Mouse (Mus musculus) spleen, postnatal 36 days (tissue): ENCODE data around the gene Cdc5l.
"Not testable (repeated sequence)": the region's sequence is repeated elsewhere in the genome, so short reads cannot be mapped to it uniquely, and the experiment has no call there.

Experiments
- DNase-seq, 2 experiments: peaks; one replicate each; pipeline ENCODE4 v3.0.0; 2022; ENCODE audit warnings: low spot score in 2 of 2, mixed read lengths in 1 of 2

Gene Cdc5l

DNA sequence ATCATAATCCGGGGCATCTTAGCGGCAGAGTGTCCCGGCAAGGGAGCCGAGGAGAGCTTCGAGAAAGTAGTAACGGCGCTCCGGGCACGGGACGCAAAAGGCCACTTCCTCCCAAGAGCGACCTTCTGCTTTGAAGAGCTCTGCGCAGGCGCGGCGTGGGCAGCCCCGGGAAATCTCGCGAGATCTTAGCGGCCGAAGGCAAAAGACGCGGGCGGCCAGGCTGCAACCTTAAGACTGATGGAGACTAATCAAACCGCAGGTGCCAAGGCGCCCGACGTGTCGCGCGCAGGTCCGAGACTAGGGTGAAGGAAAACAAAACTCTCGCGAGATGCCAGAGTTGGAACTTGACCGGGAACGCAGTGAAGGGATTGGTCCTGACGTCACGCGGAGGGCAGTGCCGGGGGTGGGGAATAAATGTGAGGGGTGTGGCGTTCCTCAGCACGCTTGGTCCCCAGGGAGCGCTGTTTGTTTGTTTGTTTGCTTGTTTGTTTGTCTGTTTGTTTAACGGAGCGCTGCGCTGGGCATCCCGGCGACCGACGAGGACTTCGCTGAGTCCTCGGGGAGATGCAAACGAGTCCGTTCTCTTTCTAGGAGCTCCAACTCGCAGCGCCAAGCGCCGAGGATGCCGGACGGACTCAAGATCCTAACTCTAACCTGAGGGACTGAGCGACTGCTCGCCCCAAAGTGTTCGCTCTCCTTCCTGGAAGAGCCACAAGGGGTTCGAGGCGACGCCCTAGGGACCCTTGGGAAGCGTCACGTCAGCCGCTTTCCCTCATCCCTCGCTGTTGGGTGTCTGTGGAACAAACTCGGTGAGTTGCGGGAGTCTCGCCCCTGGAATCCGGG lies at the start of gene Cdc5l:
Gene Cdc5l (minus strand): TSS at position 319 of the 843 bp plus-strand sequence.
- peak; percentile 94 to 97 for DNase-seq

DNA sequence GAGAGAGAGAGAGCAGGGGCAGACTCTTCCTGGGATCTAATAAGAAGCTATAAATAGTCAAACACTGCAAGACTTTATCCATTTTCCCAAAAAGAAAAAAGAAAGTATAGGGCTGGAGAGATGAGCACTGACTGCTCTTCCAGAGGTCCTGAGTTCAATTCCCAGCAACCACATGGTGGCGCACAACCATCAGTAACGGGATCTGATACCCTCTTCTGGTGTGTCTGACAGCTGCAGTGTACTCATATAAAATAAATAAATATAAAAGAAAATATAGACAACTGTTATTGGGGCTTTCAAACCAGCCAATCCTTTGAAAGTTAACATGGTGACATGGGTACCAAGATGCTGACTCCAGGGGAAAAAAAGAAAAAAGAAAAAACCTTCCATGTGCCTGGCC lies 46.9 kb upstream of the Cdc5l start:
- DNase-seq = no peak

DNA sequence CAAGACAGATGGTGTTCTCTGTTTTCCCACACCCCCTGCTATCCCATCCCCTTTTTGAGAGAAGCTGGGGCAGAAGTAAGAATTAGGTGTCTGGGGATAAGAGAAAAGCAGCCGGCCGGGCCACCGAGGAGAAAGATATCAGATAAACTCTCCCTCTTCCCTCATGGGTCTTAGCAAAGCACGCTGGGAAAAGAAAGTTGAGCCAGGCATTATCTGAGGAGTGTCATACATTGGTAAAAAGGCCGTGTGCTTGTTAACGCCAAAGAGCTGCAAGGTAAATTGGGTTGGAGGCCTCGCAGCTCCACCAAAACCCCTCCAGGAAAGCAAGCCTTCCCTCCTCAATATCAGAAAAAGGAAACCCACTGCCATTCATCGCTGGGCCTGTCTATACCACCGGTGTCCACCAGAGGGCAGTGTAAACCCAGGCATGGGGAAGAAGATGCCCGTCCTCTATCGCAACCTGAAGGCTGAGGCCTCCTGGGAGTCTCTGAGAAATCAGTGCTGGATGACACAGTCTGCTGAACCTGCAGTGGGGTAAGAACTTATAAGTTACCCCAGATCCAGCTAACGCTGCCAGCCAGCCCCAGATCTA lies 44.8 kb upstream of the Cdc5l start:
- peak; percentile 61 to 71 for DNase-seq

DNA sequence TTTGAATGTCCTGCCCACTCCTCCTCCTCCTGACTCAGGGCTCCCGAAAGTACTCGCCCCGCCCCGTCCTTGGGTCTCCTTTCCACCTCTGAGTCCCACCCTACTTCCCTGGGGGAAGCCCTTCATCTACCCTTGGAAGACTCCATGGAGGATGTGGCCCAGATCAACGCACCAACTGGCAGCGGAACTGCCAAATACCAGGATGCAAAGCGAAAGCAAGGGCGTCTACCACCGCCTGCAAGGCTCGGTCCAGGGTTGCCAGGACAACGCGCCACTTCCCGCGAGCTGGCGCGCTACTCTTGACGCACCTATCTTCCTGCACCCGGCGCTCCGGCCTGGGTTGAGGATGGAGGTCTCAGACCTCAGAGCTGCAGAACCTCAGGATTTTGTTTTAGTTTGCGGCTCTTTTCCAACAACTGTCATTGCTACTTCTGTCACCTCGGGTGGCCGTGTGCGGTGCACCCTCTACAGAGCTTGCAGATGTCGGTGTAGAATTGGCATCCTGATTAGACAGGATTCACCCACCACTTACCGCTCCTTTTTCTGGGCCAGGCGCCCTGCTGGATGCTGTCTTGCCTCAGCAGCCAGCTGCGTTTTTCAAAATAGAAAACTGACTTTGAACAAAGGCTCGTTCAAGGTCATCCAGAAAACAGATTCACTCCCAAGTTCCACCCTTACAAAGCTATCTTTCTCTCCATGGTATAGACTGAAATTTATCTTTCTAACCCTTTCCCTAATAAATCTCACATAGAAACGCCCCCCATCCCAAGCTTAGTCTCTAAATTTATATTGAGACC lies 41.3 kb upstream of the Cdc5l start, which contains the start of gene Spats1:
Gene Spats1 (minus strand): TSS at position 747 of the 797 bp plus-strand sequence.
- DNase-seq = peak; percentile 29 to 30

DNA sequence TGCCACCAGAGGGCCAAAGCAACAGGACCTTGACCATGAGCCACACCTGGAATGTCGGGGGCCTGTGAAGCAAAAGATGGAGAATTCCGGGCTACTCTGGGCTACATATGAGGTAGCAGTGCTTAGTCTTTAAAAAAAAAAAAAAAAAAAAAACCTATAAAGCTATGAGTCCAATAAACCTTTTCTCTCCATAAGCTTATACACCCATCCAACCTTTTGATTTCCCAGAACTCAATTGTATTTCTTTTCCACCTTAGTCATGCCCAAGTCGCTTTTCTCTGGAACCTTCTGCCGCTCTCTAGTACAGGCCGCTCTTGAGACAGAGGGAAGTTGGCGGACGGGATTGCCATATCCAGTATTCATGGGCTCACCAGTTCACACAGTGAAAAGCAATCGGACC lies 40.6 kb upstream of the Cdc5l start:
- DNase-seq = no peak

DNA sequence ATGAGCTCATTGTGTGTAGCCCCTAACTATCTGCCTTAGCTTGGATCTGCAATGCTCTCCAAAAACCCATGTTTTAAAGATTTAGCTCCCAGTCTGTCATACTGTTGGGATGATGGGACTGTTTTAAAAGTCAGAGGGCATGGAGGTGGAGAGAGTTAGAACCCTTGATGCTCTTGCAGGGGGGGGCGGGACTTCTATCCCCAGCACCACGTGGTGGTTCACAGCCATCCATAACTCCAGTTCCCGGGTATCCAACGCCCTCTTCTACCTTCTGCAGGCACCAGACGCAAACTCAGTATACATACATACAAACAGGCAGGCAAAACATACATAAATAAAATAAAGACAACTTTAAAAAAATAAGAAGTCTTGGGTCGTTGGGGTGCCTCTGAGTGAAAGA lies 40.1 kb upstream of the Cdc5l start:
- DNase-seq = no peak

DNA sequence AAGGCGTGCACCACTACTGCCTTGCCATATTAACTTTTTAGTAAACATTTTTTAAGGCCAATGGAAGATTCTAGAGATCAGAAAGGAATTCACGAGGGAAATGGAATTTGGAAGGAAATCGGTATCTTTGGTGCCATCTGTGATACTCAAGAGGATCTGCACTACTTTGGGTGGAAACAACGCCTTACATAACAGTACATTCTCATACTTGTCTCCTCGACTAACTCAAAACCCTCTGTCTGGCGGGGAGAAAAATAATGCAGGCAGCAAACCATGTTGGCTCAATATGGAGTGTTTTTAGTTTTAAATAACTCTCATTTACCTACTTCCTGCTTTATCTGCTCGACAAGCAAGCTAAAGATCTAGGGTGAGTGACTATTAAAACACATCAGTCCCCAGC lies 37.2 kb upstream of the Cdc5l start:
- DNase-seq = no peak

DNA sequence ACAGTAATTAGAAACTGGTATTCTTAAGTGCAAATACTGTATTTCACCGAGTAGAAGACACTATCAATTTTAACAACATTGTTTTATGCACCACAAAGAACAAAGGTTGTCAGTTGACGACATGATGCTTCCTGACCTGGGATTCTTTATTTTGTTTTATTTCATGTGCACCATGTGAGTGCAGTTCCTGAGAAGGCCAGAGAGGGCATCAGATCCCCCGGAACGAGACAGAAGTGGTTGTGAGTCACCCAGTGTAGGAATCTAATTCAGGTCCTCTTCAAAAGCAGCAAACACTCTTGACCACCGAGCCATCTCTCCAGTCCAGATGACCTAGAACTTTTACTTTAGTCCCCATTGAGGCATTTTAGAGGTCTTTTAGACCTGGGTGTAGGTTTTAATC lies 34.8 kb upstream of the Cdc5l start:
- no peak for DNase-seq

DNA sequence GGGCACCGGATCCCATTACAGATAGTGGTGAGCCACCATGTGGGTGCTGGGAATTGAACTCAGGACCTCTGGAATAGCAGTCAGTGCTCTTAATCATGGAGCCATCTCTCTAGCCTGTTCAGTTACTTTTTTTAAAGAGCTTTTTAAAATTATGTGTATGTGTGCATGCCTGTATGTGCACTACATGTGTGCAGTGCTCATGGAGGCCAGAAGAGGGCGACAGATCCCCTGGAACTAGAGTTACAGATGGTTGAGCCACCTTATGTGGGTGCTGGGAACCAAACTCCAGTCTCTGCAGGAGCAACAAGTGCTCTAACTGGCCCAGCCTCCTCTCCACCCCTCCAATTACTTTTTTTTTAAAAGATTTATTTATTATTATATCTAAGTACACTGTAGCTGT lies 33.2 kb upstream of the Cdc5l start:
- no peak for DNase-seq

DNA sequence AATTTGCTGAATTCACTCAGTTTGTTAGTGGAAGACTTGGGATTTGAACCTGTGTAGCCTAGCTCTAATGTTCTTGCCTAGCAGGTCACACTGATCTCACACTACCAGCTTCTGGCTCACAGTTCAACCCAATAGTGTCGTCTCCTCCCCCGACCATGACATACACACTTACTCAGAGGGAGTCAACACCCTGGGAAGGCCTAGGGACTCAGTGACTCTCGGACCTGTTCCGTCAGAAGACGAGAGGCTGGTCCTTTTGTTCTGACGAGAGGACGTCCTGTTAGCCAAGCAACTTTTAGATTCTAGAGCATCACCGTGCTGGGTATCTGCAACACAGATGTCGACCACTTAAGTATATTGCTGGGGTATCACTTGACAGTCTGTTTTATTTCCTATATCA lies 30.7 kb upstream of the Cdc5l start:
- DNase-seq = no peak

DNA sequence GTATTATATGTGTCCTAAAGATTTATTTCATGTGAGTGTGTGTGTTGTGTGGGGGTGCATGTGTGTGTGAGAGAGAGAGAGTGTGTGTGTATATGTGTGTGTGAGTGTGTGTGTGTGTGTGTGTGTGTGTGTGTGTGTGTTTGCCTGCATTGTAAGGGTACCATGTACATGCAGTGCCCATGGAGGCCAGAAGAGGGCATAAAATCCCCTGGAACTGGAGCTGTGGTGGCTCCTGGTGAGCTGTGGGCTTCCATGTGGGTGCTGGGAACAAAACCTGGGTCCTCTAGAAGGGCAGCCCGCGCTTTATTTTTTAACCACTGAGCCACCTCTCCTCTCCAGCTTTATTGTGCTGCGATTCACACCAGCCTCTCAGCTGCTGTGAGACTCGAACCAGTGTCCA lies 29.0 kb upstream of the Cdc5l start:
- no peak for DNase-seq

DNA sequence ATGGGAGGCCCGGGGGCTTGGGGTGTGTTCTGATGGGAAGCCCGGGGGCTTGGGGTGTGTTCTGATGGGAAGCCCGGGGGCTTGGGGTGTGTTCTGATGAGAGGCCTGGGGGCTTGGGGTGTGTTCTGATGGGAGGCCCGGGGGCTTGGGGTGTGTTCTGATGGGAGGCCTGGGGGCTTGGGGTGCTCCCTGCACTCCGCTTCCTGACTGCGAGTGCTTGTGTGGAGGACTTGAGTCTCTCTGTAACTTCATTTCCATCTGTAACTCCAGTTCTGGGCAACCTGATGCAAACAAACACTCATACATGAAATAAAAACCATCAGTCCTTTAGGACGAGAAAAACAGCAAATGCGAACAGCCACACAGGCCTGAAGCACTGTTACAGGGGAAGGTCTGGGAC lies 25.5 kb upstream of the Cdc5l start:
- no peak for DNase-seq

DNA sequence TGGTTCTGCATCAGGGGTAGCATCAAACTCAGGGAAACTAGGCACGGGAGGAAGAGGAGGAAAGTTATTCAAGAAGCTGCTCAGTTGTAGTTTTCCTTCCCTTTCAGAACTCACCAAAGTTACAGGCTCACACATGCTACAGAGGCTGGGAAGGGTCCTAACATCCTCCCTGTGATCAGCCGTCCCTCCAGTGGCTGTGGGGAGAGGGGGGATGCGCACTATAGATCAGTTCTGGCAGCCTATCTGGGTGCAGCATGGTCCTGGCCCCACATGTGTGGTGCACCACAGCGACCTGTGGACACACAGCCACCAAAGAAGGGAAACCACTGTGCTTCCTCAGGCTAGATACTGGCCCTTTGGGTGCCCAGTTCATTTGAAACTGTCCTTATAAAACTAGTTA lies 25.0 kb upstream of the Cdc5l start:
- no peak for DNase-seq

DNA sequence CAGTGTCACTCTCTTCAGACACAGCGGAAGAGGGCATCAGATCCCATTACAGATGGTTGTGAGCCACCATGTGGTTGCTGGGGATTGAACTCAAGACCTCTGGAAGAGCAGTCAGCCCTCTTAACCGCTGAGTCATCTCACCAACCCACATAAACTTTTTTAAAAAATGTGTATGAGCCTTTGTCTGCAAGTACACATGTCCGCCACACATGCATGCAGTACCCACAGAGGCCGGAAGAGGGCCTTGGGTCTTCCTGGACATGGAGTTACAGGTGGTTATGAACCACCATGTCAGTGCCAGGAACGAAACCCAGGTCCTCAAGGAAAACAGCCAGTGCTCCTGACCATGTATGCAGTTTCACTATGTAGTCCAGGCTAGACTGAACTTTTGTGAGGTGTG lies 23.9 kb upstream of the Cdc5l start:
- DNase-seq = no peak

DNA sequence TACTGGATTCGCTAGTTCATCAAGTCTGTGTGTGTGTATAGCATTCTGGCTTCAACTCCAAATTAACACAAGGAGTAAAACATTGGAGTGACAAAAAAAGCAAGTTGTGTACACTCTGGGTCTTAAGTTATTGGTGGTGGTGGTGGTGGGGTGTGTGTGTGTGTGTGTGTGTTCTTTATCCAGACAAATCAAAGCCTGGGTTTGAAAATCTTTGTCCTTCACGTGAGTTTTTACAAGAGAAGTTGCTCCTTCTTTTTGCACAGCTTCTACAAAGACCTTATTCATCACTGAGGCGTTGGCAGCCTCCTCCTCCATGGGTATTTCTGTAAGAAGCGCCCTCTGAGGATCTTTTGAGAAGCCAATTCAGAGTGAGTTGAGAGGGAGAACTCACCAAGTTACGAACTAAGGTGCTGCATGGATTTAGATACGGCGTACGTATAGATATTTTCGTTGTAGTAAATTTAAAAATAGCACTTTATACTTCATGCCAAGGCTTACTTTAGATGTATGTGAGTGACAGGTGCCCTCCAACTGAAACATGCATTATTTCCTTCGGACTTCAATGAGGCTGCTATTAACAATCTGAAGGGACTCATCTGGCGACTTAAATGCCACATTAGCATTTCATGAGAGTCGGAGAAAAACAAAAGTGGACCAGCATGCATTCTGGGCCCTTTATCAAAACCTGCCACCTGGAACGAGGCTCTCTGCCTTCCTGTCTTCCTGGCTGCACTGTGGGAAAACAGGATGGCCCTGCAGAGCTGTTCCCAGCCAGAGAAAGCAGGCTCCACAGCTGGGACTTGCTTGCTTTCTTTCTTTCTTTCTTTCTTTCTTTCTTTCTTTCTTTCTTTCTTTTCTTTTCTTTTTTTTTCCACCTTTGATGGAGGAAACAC lies 23.0 kb upstream of the Cdc5l start:
- DNase-seq = no peak

DNA sequence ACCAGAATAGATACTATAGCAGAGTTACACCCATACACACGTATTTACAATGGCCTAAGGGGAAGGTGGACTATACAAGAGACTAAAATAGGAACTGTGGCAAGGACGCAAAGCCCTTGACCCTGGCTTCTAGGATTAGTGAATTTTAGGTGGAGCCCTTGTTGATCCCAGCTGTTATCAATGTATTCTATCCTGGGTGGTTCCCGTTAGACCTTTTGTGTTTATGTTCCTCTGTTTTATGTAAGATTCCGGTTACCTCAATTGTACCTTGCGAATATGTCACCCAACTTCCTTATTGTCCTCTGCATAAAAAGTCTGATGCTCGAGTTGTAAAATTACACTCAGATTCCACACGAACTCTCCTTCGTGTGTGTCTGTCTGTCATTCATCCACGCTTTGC lies 22.2 kb upstream of the Cdc5l start:
- not testable (repeated sequence) for DNase-seq

DNA sequence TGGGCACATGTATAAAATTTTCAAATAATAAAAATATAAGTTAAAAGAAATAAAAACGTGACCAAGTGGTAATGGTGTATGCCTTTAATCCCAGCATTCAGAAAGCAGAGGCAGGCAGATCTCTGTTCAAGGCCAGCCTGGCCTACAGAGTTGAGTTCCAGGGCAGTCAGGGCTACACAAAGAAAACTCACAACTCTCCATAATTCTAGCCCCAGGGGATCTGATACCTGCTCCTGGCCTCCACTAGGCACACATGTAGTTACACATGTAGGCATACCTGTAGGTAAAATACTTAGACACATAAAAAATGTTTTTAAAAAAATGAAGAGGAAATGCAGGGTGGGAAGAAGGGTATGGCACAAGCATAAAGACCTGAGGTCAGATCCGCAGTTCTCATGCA lies 21.3 kb upstream of the Cdc5l start:
- DNase-seq = no peak

DNA sequence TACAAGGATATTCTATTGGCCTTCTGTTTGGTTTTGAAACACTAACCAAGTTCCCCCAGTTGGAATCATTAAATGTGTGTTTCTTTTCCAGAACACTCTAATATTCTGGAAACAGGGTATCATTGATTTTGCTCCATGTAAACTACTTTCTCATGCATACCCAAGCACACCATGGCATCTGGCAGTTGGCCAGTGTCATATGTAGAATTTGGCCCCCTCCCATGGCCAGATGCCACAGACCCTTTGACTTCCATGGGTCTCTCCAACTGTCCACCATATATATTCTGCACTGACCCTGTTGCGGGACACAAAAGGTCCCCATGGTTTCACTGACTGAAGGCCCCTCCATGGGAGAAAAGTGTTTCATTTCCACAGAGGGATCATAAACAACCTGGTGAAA lies 18.7 kb upstream of the Cdc5l start:
- DNase-seq = no peak

DNA sequence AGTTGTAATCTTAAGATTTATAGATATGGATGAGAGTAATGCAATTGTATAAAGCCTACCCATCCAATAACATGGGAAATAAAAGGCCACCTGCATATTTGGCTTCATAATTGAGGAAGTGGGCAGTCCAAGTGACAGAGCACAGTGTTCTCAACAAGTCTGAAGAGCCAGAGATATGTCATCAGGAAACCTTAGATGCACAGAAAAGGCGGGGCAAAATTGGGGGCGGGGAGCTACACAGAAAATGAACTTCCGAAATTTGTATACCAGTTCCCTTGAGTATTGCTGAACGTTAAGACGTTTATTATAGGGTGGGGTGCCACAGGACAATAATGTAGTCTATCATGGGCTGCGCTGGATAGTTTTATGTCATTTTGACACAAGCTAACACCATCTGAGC lies 16.6 kb upstream of the Cdc5l start:
- DNase-seq = peak; percentile 29 to 39

DNA sequence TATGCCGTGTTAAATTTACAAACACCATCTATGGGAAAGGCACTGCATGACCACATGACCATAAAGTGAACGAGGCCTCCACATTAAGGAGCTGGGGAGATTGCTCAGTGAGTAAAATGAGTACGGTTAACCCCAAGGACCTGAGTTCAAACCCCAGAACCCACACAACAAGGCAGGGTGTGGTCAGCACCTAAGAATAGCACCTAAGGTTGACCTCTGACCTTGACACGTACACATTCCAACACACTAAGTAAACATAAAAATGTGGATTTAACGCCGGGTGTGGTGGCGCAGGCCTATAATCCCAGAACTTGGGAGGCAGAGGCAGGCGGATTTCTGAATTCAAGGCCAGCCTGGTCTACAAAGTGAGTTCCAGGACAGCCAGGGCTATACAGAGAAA lies 16.0 kb upstream of the Cdc5l start:
- DNase-seq = no peak

DNA sequence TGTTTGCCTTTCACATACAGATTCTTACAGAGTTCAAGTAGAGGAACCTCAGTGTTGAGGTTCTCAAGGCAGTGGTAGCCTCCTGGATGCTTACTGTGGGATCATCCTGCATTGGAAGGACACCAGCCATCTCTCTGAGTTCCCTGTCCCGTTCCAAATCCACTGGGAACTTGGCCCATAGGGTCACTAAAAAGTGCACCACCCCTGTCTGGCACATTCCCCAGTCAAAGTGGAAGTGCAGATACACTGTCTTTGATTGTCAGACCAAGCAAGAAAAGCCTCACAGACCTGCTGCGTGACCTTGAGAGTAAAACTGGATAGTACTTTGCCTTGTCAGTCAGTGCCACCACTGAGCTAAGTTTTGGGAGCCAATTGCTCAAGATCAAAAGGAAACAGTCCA lies 13.5 kb upstream of the Cdc5l start:
- DNase-seq = no peak

DNA sequence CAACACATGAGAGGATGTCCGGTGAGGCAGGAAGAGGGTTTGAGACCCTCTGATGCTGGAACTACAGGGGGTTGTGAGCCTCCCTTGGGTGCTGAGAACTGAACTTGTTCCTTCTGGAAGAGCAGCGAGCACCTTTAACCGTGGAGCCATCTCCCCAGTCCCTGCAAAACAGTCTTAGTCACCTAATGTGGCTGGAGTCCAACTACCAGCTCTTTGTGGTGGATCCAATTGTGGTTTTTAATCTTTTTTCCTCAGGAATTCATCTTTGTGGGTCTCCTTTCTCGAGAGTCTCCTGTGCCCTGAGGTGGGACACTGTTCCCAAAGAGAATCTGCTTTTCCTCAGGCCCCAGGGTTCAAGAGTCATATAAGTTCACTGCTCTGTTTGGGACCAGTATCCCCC lies 12.4 kb upstream of the Cdc5l start:
- DNase-seq = no peak
